Mouse (Mus musculus) heart, embryonic 12.5 days (tissue): Measurements from ENCODE around the gene Dpp6. TPM values are rescaled to one million over a fixed set of nuclear protein-coding genes. Genes with fewer than 3 reads are reported as not detected.
A peak's percentile ranks its signal among the peaks of the same experiment; 100 is the strongest.

Source experiments
- ATAC-seq: fragments of 200-750 bp; cut with Nextera tagmentation; 2 replicates; pipeline ENCODE4 v1.8.0; 2017; ENCODE audit warnings: moderate TSS enrichment, moderate library complexity; ENCODE audit not compliant: insufficient number of reproducible peaks, low FRiP score
- H3K27ac ChIP-seq: fragments of 300-500 bp; sonication (generic); 2 replicates; pipeline ENCODE4 v1.5.1; 2016; ENCODE audit warnings: mild to moderate bottlenecking, moderate library complexity; ENCODE audit not compliant: poor library complexity, severe bottlenecking
- H3K27me3 ChIP-seq: fragments of 300-500 bp; sonication (generic); replicated peaks from 2 replicates; pipeline ENCODE4 v1.6.1; 2016; ENCODE audit warnings: mild to moderate bottlenecking, moderate library complexity
- H3K36me3 ChIP-seq: fragments of 300-500 bp; sonication (generic); 2 replicates; pipeline ENCODE4 v1.6.1; 2016; ENCODE audit warnings: mild to moderate bottlenecking, moderate library complexity
- H3K4me1 ChIP-seq: fragments of 300-500 bp; sonication (generic); replicated peaks from 2 replicates; pipeline ENCODE4 v1.6.1; 2016; ENCODE audit warnings: mild to moderate bottlenecking
- H3K4me2 ChIP-seq: fragments of 300-500 bp; sonication (generic); 2 replicates; pipeline ENCODE4 v1.6.1; 2016; ENCODE audit warnings: mild to moderate bottlenecking, moderate library complexity
- H3K4me3 ChIP-seq: fragments of 300-500 bp; sonication (generic); 2 replicates; pipeline ENCODE4 v1.5.1; 2016; ENCODE audit warnings: mild to moderate bottlenecking
- H3K9ac ChIP-seq: fragments of 300-500 bp; sonication (generic); 2 replicates; pipeline ENCODE4 v1.6.1; 2016; ENCODE audit warnings: mild to moderate bottlenecking, moderate library complexity
- H3K9me3 ChIP-seq: fragments of 300-500 bp; sonication (generic); replicated peaks from 2 replicates; pipeline ENCODE4 v1.6.1; 2016; ENCODE audit warnings: mild to moderate bottlenecking, moderate library complexity
- WGBS: fragments of 180-500 bp; shearing (Covaris S2); methylation state at CpG from one replicate; pipeline ENCODE4 v1.1.7; 2016; 5-methylcytosine and 5-hydroxymethylcytosine counted together
- polyA plus RNA-seq: library from polyadenylated mRNA; unstranded; fragments of >200 nt; fragmentation: Nextera tagmentation; extraction: Ambion mirVana; gene quantifications from 2 replicates; pipeline ENCODE4 v1.2.1, GENCODE M21; 2016

The Dpp6 gene
- polyA plus RNA-seq, 1 experiment from 2014 or later: 0.60 TPM

DNA sequence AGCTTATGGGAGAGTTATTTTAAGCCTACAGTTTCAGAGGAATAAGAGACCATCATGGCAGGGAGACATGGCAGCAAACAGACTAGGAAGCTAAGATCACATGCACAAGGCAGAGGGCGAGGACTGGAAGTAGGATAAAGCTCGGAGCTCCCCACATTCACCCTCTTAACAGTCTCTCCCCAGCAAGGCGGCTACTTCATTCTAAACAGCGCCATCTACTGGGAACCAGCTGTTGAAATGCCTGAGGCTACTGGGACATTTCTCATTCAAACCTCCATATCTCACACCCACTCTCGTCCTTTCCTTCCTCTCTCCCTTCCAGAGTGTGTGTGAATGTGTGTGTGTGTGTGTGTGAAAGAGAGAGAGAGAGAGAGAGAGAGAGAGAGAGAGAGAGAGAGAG, 212.8 kb downstream of the Dpp6 start:
- 10% methylated on average over 5 of the region's 5 CpGs for WGBS
- Histone ChIP-seq H3K36me3 (no peaks in the 10 kb centered on the region), H3K9ac (no peak overlapping the region), H3K4me2 (no peak overlapping the region), H3K4me1 (no peaks in the 10 kb centered on the region), H3K27ac (no peak overlapping the region), H3K4me3 (no peak overlapping the region), H3K9me3 (no peaks in the 10 kb centered on the region), H3K27me3 (0 out of 2 replicates have a peak, but pooled peaks cover 5% of the 10 kb centered on the region)
- no peak for ATAC-seq

DNA sequence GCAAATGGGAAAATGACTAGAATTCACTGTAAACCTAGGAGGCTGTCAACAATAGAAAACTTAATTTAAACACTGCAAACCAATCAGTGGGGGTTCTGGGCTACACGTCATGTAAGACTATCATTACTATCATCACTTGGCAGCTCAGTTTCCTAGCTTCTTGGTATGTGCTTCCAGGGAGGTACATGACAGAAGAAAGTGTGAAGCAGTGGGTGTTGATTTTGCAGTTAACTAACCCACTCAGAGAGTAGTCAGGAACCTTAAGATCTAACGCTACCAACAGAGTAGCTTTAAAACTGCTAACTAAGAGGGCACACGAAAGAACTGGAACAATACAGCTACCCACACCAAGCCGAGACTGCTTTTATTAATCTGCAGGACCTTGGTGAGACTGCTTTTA, 217.9 kb downstream of the Dpp6 start:
- Histone ChIP-seq H3K27me3 (no peaks in the 10 kb centered on the region), H3K9ac (no peak overlapping the region), H3K4me1 (no peaks in the 10 kb centered on the region), H3K4me2 (no peak overlapping the region), H3K27ac (no peak overlapping the region), H3K4me3 (no peak overlapping the region), H3K9me3 (no peaks in the 10 kb centered on the region), H3K36me3 (no peaks in the 10 kb centered on the region)
- ATAC-seq: no peak
- WGBS: 52% methylated on average over 4 of the region's 4 CpGs

DNA sequence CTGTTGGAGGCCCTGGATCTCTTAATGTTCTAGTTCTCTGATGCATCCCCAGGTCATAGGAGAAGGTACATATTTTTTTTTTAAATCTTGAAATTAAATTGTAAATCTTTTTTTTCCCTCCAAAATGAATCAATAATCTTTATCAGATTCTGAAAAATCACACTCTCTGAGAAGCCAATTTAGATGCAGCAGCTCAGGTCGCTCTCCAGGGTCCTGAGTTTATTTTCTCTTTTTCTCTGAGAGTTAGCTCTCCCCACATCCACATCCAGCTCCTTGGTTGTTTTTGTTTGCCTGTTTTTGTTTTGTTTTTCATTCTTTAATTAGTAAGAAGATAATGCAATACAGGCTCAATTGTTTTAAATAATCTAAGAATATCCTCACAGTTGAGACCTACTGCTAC, 218.3 kb downstream of the Dpp6 start:
- Histone ChIP-seq H3K4me2 (no peak overlapping the region), H3K27ac (no peak overlapping the region), H3K36me3 (no peaks in the 10 kb centered on the region), H3K9ac (no peak overlapping the region), H3K4me1 (no peaks in the 10 kb centered on the region), H3K4me3 (no peak overlapping the region), H3K9me3 (no peaks in the 10 kb centered on the region), H3K27me3 (no peaks in the 10 kb centered on the region)
- WGBS: 20% methylated on average over 1 of the region's 1 CpGs
- no peak for ATAC-seq

DNA sequence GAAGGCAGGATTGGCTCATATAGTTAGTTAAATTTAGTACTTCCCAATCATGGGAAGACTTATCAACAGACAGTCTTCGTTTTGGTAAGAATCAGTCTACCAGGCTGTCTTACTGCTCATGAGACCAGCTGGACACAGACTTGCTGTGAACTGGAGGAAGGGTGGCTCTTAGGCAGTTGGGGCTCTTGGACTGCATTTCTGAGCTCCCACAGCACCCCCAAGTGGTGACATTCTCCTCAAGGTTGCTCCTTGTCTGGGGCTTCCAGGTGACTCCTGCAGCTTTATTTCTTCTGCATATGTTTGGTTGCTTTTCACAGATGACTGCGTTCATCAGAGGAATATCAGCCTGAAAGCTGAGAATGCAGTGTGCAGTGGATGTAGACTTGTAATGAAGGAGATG, 218.9 kb downstream of the Dpp6 start:
- H3K4me3 ChIP-seq: no peak overlapping the region
- 26% methylated on average over 2 of the region's 2 CpGs for WGBS
- H3K4me1 ChIP-seq: no peaks in the 10 kb centered on the region
- H3K9me3 ChIP-seq: no peaks in the 10 kb centered on the region
- no peaks in the 10 kb centered on the region for H3K27me3 ChIP-seq
- no peak overlapping the region for H3K9ac ChIP-seq
- ATAC-seq: no peak
- H3K27ac ChIP-seq: no peak overlapping the region
- H3K36me3 ChIP-seq: no peaks in the 10 kb centered on the region
- H3K4me2 ChIP-seq: no peak overlapping the region

DNA sequence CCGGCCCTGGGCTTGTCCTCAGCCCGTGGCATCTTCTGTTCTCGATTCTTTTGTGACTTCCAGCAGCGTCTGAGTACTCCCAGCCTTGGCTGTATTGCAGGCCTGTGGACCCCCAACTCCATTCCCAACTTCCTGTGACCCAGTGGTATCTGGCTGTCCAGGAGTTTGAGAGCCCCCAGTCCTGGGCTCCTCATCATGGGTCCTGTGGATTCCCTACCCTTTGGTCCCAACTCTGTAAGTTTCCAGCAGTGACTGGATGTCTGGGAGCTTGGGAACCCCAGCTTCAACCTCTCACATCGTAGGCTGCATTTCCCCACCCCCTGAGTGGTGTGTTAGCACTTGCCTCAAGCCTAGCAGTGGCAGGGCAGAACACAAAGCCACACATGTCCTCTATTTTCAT, 220.8 kb downstream of the Dpp6 start:
- no peaks in the 10 kb centered on the region for H3K4me1 ChIP-seq
- H3K4me2 ChIP-seq: no peak overlapping the region
- no peaks in the 10 kb centered on the region for H3K27me3 ChIP-seq
- H3K4me3 ChIP-seq: no peak overlapping the region
- no peak overlapping the region for H3K27ac ChIP-seq
- H3K9me3 ChIP-seq: no peaks in the 10 kb centered on the region
- ATAC-seq: no peak
- no peak overlapping the region for H3K9ac ChIP-seq
- no peaks in the 10 kb centered on the region for H3K36me3 ChIP-seq
- 49% methylated on average over 5 of the region's 5 CpGs for WGBS

DNA sequence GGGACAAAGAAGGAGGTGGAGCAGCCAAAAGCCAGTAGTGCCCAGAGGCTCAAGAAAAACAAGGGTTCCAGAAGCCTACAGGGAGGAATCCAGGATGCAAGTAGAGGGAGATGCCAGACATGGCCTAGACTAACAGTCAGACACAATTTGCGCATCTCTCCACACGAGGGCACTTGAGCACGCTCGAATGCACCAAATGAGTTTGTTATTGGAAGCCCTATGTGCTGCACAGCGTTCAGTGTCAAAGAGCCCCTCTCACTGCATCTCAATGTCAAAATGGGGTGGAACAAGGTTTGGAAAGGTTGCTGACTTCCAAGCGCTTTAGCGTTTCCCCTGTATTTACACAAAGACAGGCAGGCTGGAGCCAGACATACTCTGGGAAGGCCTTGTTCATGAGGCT, 231.2 kb downstream of the Dpp6 start:
- 28% methylated on average over 7 of the region's 7 CpGs for WGBS
- Histone ChIP-seq H3K9ac (no peak overlapping the region), H3K27me3 (peaks cover 41% of the 10 kb centered on the region), H3K4me3 (no peak overlapping the region), H3K4me2 (no peak overlapping the region), H3K4me1 (peaks cover 6% of the 10 kb centered on the region), H3K9me3 (no peaks in the 10 kb centered on the region), H3K27ac (no peak overlapping the region), H3K36me3 (no peaks in the 10 kb centered on the region)
- ATAC-seq: no peak

DNA sequence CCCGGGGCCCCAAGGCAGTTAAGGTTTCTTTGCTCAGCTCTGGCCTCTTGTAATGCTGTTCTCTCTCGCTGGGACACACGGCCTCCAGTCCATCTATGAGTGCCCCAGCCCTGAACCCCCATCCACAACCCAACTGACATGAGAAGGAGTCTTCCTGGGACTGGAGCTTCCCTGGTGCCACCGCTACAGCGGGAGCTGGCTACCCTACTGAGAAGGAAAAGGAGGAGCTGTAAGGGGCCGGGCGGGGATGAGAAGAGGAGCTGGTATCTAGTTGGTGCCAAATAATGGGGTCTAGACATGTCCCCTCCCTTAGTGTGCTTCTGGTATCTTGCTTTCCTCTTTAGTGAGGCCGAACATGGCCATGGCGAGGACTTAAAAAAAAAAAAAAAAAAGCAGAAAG, 231.9 kb downstream of the Dpp6 start:
- Histone ChIP-seq H3K9me3 (no peaks in the 10 kb centered on the region), H3K36me3 (no peaks in the 10 kb centered on the region), H3K4me2 (peak overlapping the region; percentile 73), H3K9ac (no peak overlapping the region), H3K27me3 (peaks cover 41% of the 10 kb centered on the region), H3K27ac (no peak overlapping the region), H3K4me1 (peaks cover 6% of the 10 kb centered on the region), H3K4me3 (peak overlapping the region; percentile 38)
- WGBS: 6% methylated on average over 9 of the region's 9 CpGs
- no peak for ATAC-seq

DNA sequence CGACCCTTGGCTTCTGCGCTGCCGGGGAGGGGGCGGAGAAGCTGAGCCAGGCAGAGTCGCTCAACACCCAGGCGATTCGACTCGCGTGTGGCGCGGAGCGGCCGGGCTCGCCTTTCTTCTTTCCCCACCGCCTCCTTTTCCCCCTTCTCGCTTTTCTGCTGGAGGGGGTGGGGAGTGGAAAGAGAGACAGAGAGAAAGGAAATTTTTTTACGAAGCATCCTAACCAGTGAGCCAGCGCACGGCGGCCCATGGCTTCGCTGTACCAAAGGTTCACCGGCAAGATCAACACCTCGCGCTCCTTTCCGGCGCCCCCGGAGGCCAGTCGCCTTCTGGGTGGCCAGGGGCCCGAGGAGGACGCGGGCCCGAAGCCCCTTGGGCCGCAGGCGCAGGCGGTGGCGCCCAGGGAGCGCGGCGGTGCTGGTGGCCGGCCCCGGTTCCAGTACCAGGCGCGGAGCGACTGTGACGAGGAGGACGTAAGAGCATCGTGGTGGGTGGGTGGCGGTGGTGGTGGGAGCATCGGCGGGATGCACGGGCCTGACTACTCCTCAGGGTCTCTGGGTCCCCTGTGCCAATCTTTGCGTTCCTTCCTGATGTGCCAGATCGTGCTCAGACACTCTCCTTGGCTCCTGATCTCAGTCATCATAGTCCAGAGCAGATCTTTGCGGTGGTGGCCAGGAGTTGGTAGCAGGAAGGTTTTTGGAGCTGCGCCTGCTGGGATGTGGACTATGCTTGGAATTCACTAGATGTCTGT, 232.5 kb downstream of the Dpp6 start:
- Histone ChIP-seq H3K4me1 (peaks cover 6% of the 10 kb centered on the region), H3K27me3 (peaks cover 41% of the 10 kb centered on the region), H3K9ac (no peak overlapping the region), H3K36me3 (no peaks in the 10 kb centered on the region), H3K27ac (no peak overlapping the region), H3K4me2 (peak overlapping the region; percentile 73), H3K9me3 (no peaks in the 10 kb centered on the region), H3K4me3 (peak overlapping the region; percentile 38)
- ATAC-seq: no peak
- WGBS: 2% methylated on average over 53 of the region's 55 CpGs

DNA sequence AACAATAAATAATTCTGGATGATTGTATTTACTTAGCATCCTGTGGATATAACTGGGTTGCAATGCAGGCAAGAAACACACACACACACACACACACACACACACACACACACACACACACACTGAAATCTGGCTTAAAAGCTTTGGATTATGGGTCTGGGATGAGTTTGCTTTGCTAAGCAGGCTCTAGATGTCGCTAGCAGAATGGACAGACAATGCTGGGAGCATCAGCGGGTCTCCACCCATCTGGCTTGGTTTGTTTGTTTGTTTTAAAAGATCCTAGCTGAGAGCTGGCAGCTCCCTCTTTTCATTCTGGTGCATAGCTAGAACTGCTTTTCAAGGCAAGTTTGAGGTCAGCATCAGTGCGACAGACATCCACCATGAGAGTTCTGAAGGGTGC, 234.2 kb downstream of the Dpp6 start:
- no peak overlapping the region for H3K27ac ChIP-seq
- ATAC-seq: no peak

DNA sequence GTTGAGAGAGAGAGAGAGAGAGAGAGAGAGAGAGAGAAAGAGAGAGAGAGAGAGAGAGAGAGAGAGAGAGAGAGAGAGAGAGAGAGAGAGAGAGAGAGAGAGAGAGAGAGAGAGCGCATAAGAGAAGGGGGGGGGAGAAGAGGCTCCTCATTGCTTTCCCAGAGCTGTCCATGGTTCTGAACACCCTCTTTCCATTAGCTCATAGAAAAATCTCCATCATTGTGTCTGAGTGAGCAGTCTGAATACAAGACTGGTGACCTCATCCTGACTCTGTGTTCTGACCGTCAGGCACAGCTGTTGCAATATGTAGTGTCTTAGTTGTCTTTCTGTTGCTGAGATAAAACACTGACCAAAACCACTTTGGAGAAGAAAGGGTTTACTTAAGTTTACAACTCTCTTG, 235.4 kb downstream of the Dpp6 start:
- Histone ChIP-seq H3K4me2 (no peak overlapping the region), H3K27me3 (peaks cover 41% of the 10 kb centered on the region), H3K4me1 (peaks cover 6% of the 10 kb centered on the region), H3K9me3 (no peaks in the 10 kb centered on the region), H3K36me3 (no peaks in the 10 kb centered on the region), H3K27ac (no peak overlapping the region), H3K4me3 (no peak overlapping the region), H3K9ac (no peak overlapping the region)
- ATAC-seq: no peak
- WGBS: 43% methylated on average over 1 of the region's 2 CpGs

More for the DNA sequence above, 234.2 kb downstream of the Dpp6 start:
- H3K4me3 ChIP-seq: no peak overlapping the region
- peaks cover 41% of the 10 kb centered on the region for H3K27me3 ChIP-seq
- H3K4me1 ChIP-seq: peaks cover 6% of the 10 kb centered on the region
- no peaks in the 10 kb centered on the region for H3K36me3 ChIP-seq
- H3K9me3 ChIP-seq: no peaks in the 10 kb centered on the region
- WGBS: 39% methylated on average over 3 of the region's 3 CpGs
- no peak overlapping the region for H3K9ac ChIP-seq
- no peak overlapping the region for H3K4me2 ChIP-seq

DNA sequence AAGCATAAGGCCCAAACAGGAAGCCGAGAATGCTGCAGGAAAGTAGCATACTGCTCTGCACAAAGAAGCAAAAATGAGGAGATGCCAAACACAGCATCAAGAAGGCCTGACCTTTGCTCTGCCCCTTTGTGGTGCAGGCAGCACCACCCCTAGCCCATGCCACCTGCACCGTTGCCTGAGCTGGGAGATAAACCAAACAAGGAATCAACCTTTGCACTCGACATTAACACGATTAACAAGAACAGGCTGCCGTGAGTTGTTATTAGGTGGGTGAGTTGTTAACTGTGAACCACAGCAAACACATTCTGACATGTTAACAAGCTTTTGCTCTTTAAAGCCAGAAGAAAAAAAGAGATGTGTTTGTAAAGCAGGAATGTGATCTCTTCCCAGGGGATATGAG, 239.4 kb downstream of the Dpp6 start:
- H3K9me3 ChIP-seq: no peaks in the 10 kb centered on the region
- no peaks in the 10 kb centered on the region for H3K4me1 ChIP-seq
- no peak overlapping the region for H3K9ac ChIP-seq
- no peaks in the 10 kb centered on the region for H3K36me3 ChIP-seq
- 62% methylated on average over 5 of the region's 5 CpGs for WGBS
- H3K4me2 ChIP-seq: no peak overlapping the region
- no peak for ATAC-seq
- H3K4me3 ChIP-seq: no peak overlapping the region
- peaks cover 3% of the 10 kb centered on the region for H3K27me3 ChIP-seq
- no peak overlapping the region for H3K27ac ChIP-seq

DNA sequence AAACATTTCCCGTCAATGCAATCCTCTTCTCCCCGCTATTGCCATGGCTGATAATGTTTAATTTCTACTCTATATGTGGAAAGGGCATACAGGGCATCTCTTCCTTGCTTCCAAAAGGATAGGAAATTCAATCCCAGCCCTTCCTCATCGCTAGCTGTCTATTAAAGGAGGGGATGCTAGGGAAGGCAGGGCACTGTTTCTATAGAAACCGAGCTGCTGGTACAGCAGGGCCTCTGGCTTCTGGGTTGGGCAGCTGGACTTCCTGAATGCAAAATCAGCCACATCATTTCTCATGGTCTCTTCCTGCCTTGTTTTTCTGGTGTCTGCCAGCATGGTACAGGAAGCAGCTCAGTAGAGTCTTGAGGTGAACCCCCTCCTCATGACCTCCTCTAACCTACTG, 243.1 kb downstream of the Dpp6 start:
- 64% methylated on average over 4 of the region's 4 CpGs for WGBS
- H3K4me3 ChIP-seq: no peak overlapping the region

More for the DNA sequence above, 243.1 kb downstream of the Dpp6 start:
- Histone ChIP-seq H3K27ac (no peak overlapping the region), H3K36me3 (no peaks in the 10 kb centered on the region), H3K9ac (no peak overlapping the region), H3K4me2 (no peak overlapping the region), H3K27me3 (no peaks in the 10 kb centered on the region), H3K9me3 (no peaks in the 10 kb centered on the region), H3K4me1 (no peaks in the 10 kb centered on the region)
- ATAC-seq: no peak
